Mouse (Mus musculus): Measurements from ENCODE around the gene Taar6.

DNA sequence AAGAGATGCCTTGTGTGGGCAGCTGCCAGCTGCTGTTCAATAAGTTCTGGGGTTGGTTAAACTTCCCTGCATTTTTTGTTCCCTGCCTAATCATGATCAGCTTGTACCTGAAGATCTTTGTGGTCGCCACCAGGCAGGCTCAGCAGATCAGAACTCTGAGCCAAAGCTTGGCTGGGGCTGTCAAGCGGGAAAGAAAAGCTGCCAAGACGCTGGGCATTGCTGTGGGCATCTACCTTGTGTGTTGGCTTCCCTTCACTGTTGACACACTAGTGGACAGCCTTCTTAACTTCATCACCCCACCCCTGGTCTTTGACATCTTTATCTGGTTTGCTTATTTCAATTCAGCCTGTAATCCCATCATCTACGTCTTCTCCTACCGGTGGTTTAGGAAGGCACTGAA is 14.2 kb downstream of the Taar6 start:
- TF ChIP-seq CTCF (IDR thresholded peaks at IDR 0.05) (no peak), EP300 (IDR thresholded peaks at IDR 0.05) (no peak)
